Mouse (Mus musculus) hindbrain, embryonic 14.5 days (tissue): ENCODE data around the gene Atxn10. TPM values are rescaled to one million over a fixed set of nuclear protein-coding genes. Genes with fewer than 3 reads are reported as not detected.

Experiments used
- ATAC-seq: fragments of 200-750 bp; cut with Nextera tagmentation; 2 replicates; pipeline ENCODE4 v1.8.0; 2017; ENCODE audit warnings: moderate number of reproducible peaks, mild to moderate bottlenecking, moderate TSS enrichment, moderate library complexity; ENCODE audit not compliant: low FRiP score
- DNase-seq: peaks from one replicate; pipeline ENCODE4 v3.0.0-alpha.2; 2015; ENCODE audit warnings: low spot score
- H3K27ac ChIP-seq: fragments of 300-500 bp; sonication (generic); 2 replicates; pipeline ENCODE4 v1.5.1; 2014; ENCODE audit warnings: mild to moderate bottlenecking, moderate library complexity
- H3K27me3 ChIP-seq: fragments of 300-500 bp; sonication (generic); 2 replicates; pipeline ENCODE4 v1.6.1; 2014; ENCODE audit warnings: mild to moderate bottlenecking, low read length, mixed read lengths; ENCODE audit not compliant: control insufficient read depth, insufficient read depth
- H3K36me3 ChIP-seq: fragments of 300-500 bp; sonication (generic); replicated peaks from 2 replicates; pipeline ENCODE4 v1.6.1; 2014; ENCODE audit not compliant: control insufficient read depth, insufficient read depth
- H3K4me1 ChIP-seq: fragments of 300-500 bp; sonication (generic); replicated peaks from 2 replicates; pipeline ENCODE4 v1.6.1; 2014; ENCODE audit warnings: antibody characterized with exemption, low read length, mixed read lengths; ENCODE audit not compliant: control insufficient read depth, insufficient read depth
- H3K4me2 ChIP-seq: fragments of 300-500 bp; sonication (generic); replicated peaks from 2 replicates; pipeline ENCODE4 v1.6.1; 2014; ENCODE audit warnings: mild to moderate bottlenecking, moderate library complexity
- H3K4me3 ChIP-seq: fragments of 300-500 bp; sonication (generic); replicated peaks from 2 replicates; pipeline ENCODE4 v1.5.1; 2014; ENCODE audit warnings: mild to moderate bottlenecking, low read length
- H3K9ac ChIP-seq: fragments of 300-500 bp; sonication (generic); 2 replicates; pipeline ENCODE4 v1.6.1; 2014
- H3K9me3 ChIP-seq: fragments of 300-500 bp; sonication (generic); 2 replicates; pipeline ENCODE4 v1.6.1; 2016; ENCODE audit warnings: low read length; ENCODE audit not compliant: control insufficient read depth
- WGBS: fragments of 180-500 bp; shearing (Covaris S2); extraction: QIAGEN DNeasy Blood & Tissue Kit; methylation state at CpG from one replicate; pipeline ENCODE4 v1.1.7; 2014; 5-methylcytosine and 5-hydroxymethylcytosine counted together
- polyA plus RNA-seq: library from polyadenylated mRNA; unstranded; fragments of >200 nt; fragmentation: Nextera tagmentation; extraction: Ambion mirVana; gene quantifications from 2 replicates; pipeline ENCODE4 v1.2.1, GENCODE M21; 2014

Gene Atxn10
- polyA plus RNA-seq, 1 experiment from 2014 or later: 534 TPM

- Histone ChIP-seq H3K9me3 (no peaks in the 10 kb centered on the region), H3K4me3 (no peak overlapping the region), H3K4me1 (peaks cover 34% of the 10 kb centered on the region), H3K4me2 (no peak overlapping the region), H3K36me3 (peaks cover 62% of the 10 kb centered on the region), H3K27me3 (no peaks in the 10 kb centered on the region), H3K27ac (peak overlapping the region; percentile 69), H3K9ac (no peak overlapping the region)
- no peak for DNase-seq
- WGBS: 31% methylated on average over 10 of the region's 10 CpGs
- no peak for ATAC-seq
Measured at GRCm38 (mm10) chr15:85464823-85465565, 128.9 kb downstream of the Atxn10 start.

GRCm38 (mm10) chr15:85466456-85467067, 130.5 kb downstream of the Atxn10 start:
- Histone ChIP-seq H3K36me3 (peaks cover 64% of the 10 kb centered on the region), H3K9me3 (no peaks in the 10 kb centered on the region), H3K27ac (peak overlapping the region; percentile 53), H3K4me1 (peaks cover 21% of the 10 kb centered on the region), H3K9ac (no peak overlapping the region), H3K27me3 (no peaks in the 10 kb centered on the region), H3K4me3 (no peak overlapping the region), H3K4me2 (no peak overlapping the region)
- 51% methylated on average over 5 of the region's 5 CpGs for WGBS
- no peak for ATAC-seq
- DNase-seq: no peak

- H3K27ac ChIP-seq: no peak overlapping the region
- no peak overlapping the region for H3K9ac ChIP-seq
- no peaks in the 10 kb centered on the region for H3K9me3 ChIP-seq
- no peak overlapping the region for H3K4me2 ChIP-seq
- peaks cover 47% of the 10 kb centered on the region for H3K36me3 ChIP-seq
- ATAC-seq (no peak), DNase-seq (no peak)
- no peaks in the 10 kb centered on the region for H3K27me3 ChIP-seq
- H3K4me1 ChIP-seq: peaks cover 2% of the 10 kb centered on the region; the same call in 1 of the 2 replicates
- H3K4me3 ChIP-seq: no peak overlapping the region
- WGBS: 84% methylated on average over 6 of the region's 6 CpGs
Measured at GRCm38 (mm10) chr15:85469401-85469800, 133.4 kb downstream of the Atxn10 start.

- no peak overlapping the region for H3K4me2 ChIP-seq
- H3K4me3 ChIP-seq: no peak overlapping the region
- no peak overlapping the region for H3K9ac ChIP-seq
- no peaks in the 10 kb centered on the region for H3K4me1 ChIP-seq
- no peaks in the 10 kb centered on the region for H3K9me3 ChIP-seq
- ATAC-seq: no peak
- no peaks in the 10 kb centered on the region for H3K27me3 ChIP-seq
- WGBS: 68% methylated on average over 3 of the region's 3 CpGs
- peaks cover 13% of the 10 kb centered on the region; the same call in 1 of the 2 replicates for H3K36me3 ChIP-seq
- DNase-seq: peak; percentile 65
- H3K27ac ChIP-seq: no peak overlapping the region
Measured at GRCm38 (mm10) chr15:85474697-85475096, 138.7 kb downstream of the Atxn10 start.

GRCm38 (mm10) chr15:85477584-85477983, 141.5 kb downstream of the Atxn10 start:
- peaks cover 6% of the 10 kb centered on the region; the same call in 1 of the 2 replicates for H3K4me1 ChIP-seq
- no peak overlapping the region for H3K9ac ChIP-seq
- no peaks in the 10 kb centered on the region for H3K9me3 ChIP-seq
- 0 out of 2 replicates have a peak, but pooled peaks cover 2% of the 10 kb centered on the region for H3K36me3 ChIP-seq
- DNase-seq: no peak
- 28% methylated on average over 1 of the region's 1 CpGs for WGBS
- H3K4me2 ChIP-seq: no peak overlapping the region
- H3K4me3 ChIP-seq: no peak overlapping the region
- ATAC-seq: no peak
- no peak overlapping the region for H3K27ac ChIP-seq
- H3K27me3 ChIP-seq: no peaks in the 10 kb centered on the region

- H3K4me1 ChIP-seq: peaks cover 6% of the 10 kb centered on the region; the same call in 1 of the 2 replicates
- H3K4me2 ChIP-seq: no peak overlapping the region
- H3K9me3 ChIP-seq: no peaks in the 10 kb centered on the region
- no peak overlapping the region for H3K27ac ChIP-seq
- no peak overlapping the region for H3K4me3 ChIP-seq
- H3K27me3 ChIP-seq: no peaks in the 10 kb centered on the region
- 78% methylated on average over 12 of the region's 12 CpGs for WGBS
- no peaks in the 10 kb centered on the region for H3K36me3 ChIP-seq
- no peak overlapping the region for H3K9ac ChIP-seq
- DNase-seq (no peak), ATAC-seq (no peak)
Measured at GRCm38 (mm10) chr15:85479365-85479764, 143.3 kb downstream of the Atxn10 start.

- DNase-seq (no peak), ATAC-seq (peak; percentile 14; the same call in 1 of the 2 replicates)
- Histone ChIP-seq H3K27me3 (no peaks in the 10 kb centered on the region), H3K4me3 (no peak overlapping the region), H3K4me2 (no peak overlapping the region), H3K27ac (no peak overlapping the region), H3K9ac (no peak overlapping the region), H3K4me1 (peaks cover 6% of the 10 kb centered on the region; the same call in 1 of the 2 replicates), H3K36me3 (no peaks in the 10 kb centered on the region), H3K9me3 (no peaks in the 10 kb centered on the region)
- WGBS: 66% methylated on average over 5 of the region's 5 CpGs
Measured at GRCm38 (mm10) chr15:85479919-85480318, 143.9 kb downstream of the Atxn10 start.

GRCm38 (mm10) chr15:85480630-85481029, 144.6 kb downstream of the Atxn10 start:
- peaks cover 6% of the 10 kb centered on the region; the same call in 1 of the 2 replicates for H3K4me1 ChIP-seq
- no peaks in the 10 kb centered on the region for H3K27me3 ChIP-seq
- no peaks in the 10 kb centered on the region for H3K36me3 ChIP-seq
- H3K9me3 ChIP-seq: no peaks in the 10 kb centered on the region
- H3K9ac ChIP-seq: no peak overlapping the region
- no peak overlapping the region for H3K27ac ChIP-seq
- DNase-seq: no peak
- WGBS: 21% methylated on average over 3 of the region's 3 CpGs
- H3K4me2 ChIP-seq: no peak overlapping the region
- peak; percentile 56; the same call in 1 of the 2 replicates for ATAC-seq
- H3K4me3 ChIP-seq: no peak overlapping the region

- H3K27ac ChIP-seq: no peak overlapping the region
Measured at GRCm38 (mm10) chr15:85488900-85489299, 152.9 kb downstream of the Atxn10 start.

More at GRCm38 (mm10) chr15:85488900-85489299, 152.9 kb downstream of the Atxn10 start:
- no peaks in the 10 kb centered on the region for H3K36me3 ChIP-seq
- H3K9ac ChIP-seq: no peak overlapping the region
- H3K9me3 ChIP-seq: peaks cover 10% of the 10 kb centered on the region
- no peak overlapping the region for H3K4me3 ChIP-seq
- H3K4me1 ChIP-seq: peaks cover 3% of the 10 kb centered on the region
- no peaks in the 10 kb centered on the region for H3K27me3 ChIP-seq
- no peak overlapping the region for H3K4me2 ChIP-seq
- DNase-seq: no peak
- ATAC-seq: no peak
- WGBS: 71% methylated on average over 10 of the region's 10 CpGs
